Mouse (Mus musculus) ES-Bruce4 (cell line): Measurements from ENCODE around the gene Gm364. TPM values are rescaled to one million over a fixed set of nuclear protein-coding genes. Genes with fewer than 3 reads are reported as not detected.

Experiments
- H3K27ac ChIP-seq: 2 replicates; pipeline ENCODE4 v1.5.1; 2012; ENCODE audit warnings: low read length, inconsistent platforms; ENCODE audit not compliant: insufficient read depth
- H3K27me3 ChIP-seq: 2 replicates; pipeline ENCODE4 v1.6.1; 2012; ENCODE audit warnings: mild to moderate bottlenecking, low read length, inconsistent platforms; ENCODE audit not compliant: control insufficient read depth, poor library complexity, insufficient read depth, severe bottlenecking
- H3K36me3 ChIP-seq: 2 replicates; pipeline ENCODE4 v1.6.1; 2012; ENCODE audit warnings: inconsistent platforms, mild to moderate bottlenecking, low read length, moderate library complexity; ENCODE audit not compliant: control insufficient read depth, poor library complexity, insufficient read depth, severe bottlenecking
- H3K4me1 ChIP-seq: one replicate; pipeline ENCODE4 v1.8.1; 2011; ENCODE audit warnings: low read length; ENCODE audit not compliant: control insufficient read depth, insufficient read depth
- H3K4me3 ChIP-seq: 2 replicates; pipeline ENCODE4 v1.5.1; 2011; ENCODE audit warnings: low read depth, mild to moderate bottlenecking, low read length
- H3K9ac ChIP-seq: 2 replicates; pipeline ENCODE4 v1.6.1; 2012; ENCODE audit warnings: low read depth, mild to moderate bottlenecking, inconsistent platforms; ENCODE audit not compliant: poor library complexity, severe bottlenecking
- H3K9me3 ChIP-seq: replicated peaks from 2 replicates; pipeline ENCODE4 v1.6.1; 2012; ENCODE audit warnings: mild to moderate bottlenecking, low read length, inconsistent platforms; ENCODE audit not compliant: control insufficient read depth, poor library complexity, insufficient read depth, severe bottlenecking
- CTCF ChIP-seq: IDR thresholded peaks from one replicate; pipeline ENCODE4 v1.8.1; 2011; ENCODE audit warnings: low read depth, low read length
- EP300 ChIP-seq: IDR thresholded peaks from 2 replicates; pipeline ENCODE4 v1.6.1; 2011; ENCODE audit warnings: low read depth, low read length; ENCODE audit not compliant: insufficient read depth
- POLR2A ChIP-seq: IDR thresholded peaks from one replicate; pipeline ENCODE4 v1.8.1; 2011; ENCODE audit warnings: low read length; ENCODE audit not compliant: insufficient read depth
- polyA plus RNA-seq: library from polyadenylated mRNA; stranded (reverse); fragments of >200 nt; gene quantifications from 2 replicates; pipeline ENCODE4 v1.2.4, GENCODE M21; 2011; ENCODE audit warnings: low read depth; ENCODE audit not compliant: missing spikeins, insufficient read depth, insufficient read length

Gene Gm364
- polyA plus RNA-seq = not detected in 2 replicates

GRCm38 (mm10) chrX:57408769-57409168 lies at the start of gene Gm364:
Gm364 (plus strand) TSS chrX:57409154.
- Histone ChIP-seq H3K27me3 (no peaks in the 10 kb centered on the region), H3K9ac (no peak within 1 kb of the TSS), H3K27ac (no peak within 1 kb of the TSS), H3K4me1 (no peaks in the 10 kb centered on the region), H3K36me3 (no peaks in the 10 kb centered on the region), H3K4me3 (no peak within 1 kb of the TSS), H3K9me3 (no peaks in the 10 kb centered on the region)
- TF ChIP-seq EP300 = no peak
- no peak for TF ChIP-seq POLR2A
- no peak for TF ChIP-seq CTCF

DNA sequence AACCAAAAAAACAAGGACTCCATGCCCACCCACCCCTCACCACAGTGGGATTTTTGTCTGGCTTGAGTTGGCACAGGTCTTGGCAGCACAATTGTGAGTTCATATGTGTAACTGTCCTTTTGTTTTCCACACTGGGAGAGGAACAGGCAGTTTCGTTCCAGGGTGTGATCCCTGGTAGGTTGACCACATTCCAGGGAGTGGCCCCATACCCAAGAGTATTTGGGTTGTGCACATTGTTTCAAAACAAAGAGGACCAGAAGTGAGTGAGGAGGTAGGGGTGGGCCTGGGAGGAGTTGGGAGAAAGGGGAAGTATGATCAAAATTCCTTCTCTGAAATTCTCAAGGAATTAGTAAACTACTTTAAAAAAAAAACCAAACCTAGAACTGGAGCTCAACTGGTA lies 49.6 kb upstream of the Gm364 start:
- no peak overlapping the region for H3K27ac ChIP-seq
- H3K9me3 ChIP-seq = no peaks in the 10 kb centered on the region
- H3K27me3 ChIP-seq = no peaks in the 10 kb centered on the region
- no peaks in the 10 kb centered on the region for H3K4me1 ChIP-seq
- TF ChIP-seq POLR2A (no peak), CTCF (no peak), EP300 (no peak)
- H3K9ac ChIP-seq = no peak overlapping the region
- H3K36me3 ChIP-seq = no peaks in the 10 kb centered on the region
- no peak overlapping the region for H3K4me3 ChIP-seq

DNA sequence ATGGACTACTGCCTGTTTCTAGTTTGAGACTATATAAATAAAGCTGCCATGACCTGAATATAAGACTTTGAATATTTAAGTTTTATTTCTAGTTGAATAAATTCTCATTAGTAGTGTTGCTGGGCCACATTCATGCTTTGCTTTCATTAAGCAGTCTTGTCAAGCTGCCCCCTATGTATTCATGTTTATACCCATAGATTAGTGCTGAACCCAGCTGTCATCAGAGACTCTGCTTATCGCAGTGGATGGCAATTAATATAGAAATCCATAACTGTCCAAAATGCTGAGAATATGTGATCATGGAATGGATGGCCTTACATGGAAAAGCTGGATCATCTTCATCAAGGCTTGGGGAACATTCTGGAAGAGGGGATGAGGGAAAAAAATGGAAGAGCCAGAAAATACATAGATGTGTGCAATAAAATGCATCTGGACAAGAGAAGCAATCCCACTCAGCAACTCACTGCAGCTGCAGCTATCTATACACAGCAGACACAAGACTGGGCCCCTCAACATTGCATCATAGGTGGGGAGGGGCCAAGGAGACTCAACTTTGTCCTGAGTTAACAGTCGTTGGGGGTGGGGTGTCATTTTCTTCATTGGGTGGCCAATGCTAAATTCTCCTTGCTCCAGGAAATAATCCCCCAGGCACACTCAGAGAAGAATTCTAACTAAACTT lies 43.9 kb upstream of the Gm364 start:
- no peak overlapping the region for H3K27ac ChIP-seq
- no peaks in the 10 kb centered on the region for H3K9me3 ChIP-seq

GRCm38 (mm10) chrX:57372965-57373364 lies 36.0 kb upstream of the Gm364 start:
- H3K27me3 ChIP-seq = no peaks in the 10 kb centered on the region
- no peaks in the 10 kb centered on the region for H3K4me1 ChIP-seq
- H3K4me3 ChIP-seq = no peak overlapping the region

More for the DNA sequence above, 43.9 kb upstream of the Gm364 start:
- TF ChIP-seq CTCF = no peak
- TF ChIP-seq EP300 = no peak
- no peak for TF ChIP-seq POLR2A
- no peak overlapping the region for H3K9ac ChIP-seq
- no peaks in the 10 kb centered on the region for H3K27me3 ChIP-seq
- no peak overlapping the region for H3K4me3 ChIP-seq
- no peaks in the 10 kb centered on the region for H3K36me3 ChIP-seq
- no peaks in the 10 kb centered on the region for H3K4me1 ChIP-seq

DNA sequence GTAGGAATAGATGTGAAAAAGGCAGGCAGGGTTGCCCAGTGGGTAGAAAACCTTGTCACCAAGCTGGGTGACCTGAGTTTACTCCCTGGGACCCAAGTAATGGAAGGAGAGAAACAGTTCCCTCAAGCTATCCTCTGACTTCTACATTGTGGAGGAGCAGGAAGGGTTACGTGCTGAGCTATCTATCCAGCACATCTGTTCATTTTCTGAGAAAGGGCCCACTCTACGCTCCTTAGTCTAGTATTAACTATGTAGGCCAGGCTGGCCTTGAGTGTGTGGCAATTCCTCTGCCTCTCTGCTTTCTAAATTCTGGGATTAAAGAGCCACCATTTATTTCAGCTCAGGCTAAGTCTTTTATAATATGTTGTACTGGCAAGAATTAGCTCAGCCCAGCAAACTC lies 35.4 kb upstream of the Gm364 start:
- TF ChIP-seq POLR2A (no peak), EP300 (no peak), CTCF (no peak)
- Histone ChIP-seq H3K4me1 (no peaks in the 10 kb centered on the region), H3K9ac (no peak overlapping the region), H3K27me3 (no peaks in the 10 kb centered on the region), H3K36me3 (0 out of 2 replicates have a peak, but pooled peaks cover 6% of the 10 kb centered on the region), H3K9me3 (no peaks in the 10 kb centered on the region), H3K27ac (no peak overlapping the region), H3K4me3 (no peak overlapping the region)

More at GRCm38 (mm10) chrX:57372965-57373364, 36.0 kb upstream of the Gm364 start:
- no peak for TF ChIP-seq POLR2A
- TF ChIP-seq CTCF = no peak
- TF ChIP-seq EP300 = no peak
- H3K9me3 ChIP-seq = no peaks in the 10 kb centered on the region
- H3K27ac ChIP-seq = no peak overlapping the region
- H3K9ac ChIP-seq = no peak overlapping the region
- H3K36me3 ChIP-seq = 0 out of 2 replicates have a peak, but pooled peaks cover 6% of the 10 kb centered on the region

GRCm38 (mm10) chrX:57374029-57374428 lies 34.9 kb upstream of the Gm364 start:
- H3K4me3 ChIP-seq = no peak overlapping the region
- TF ChIP-seq POLR2A = no peak
- no peak for TF ChIP-seq EP300
- TF ChIP-seq CTCF = no peak
- no peaks in the 10 kb centered on the region for H3K27me3 ChIP-seq
- H3K36me3 ChIP-seq = 0 out of 2 replicates have a peak, but pooled peaks cover 6% of the 10 kb centered on the region
- no peaks in the 10 kb centered on the region for H3K9me3 ChIP-seq
- no peak overlapping the region for H3K27ac ChIP-seq
- no peaks in the 10 kb centered on the region for H3K4me1 ChIP-seq
- no peak overlapping the region for H3K9ac ChIP-seq
